Mouse (Mus musculus) spleen, adult 2 months (tissue): ENCODE measurements around the gene Btnl9. TPM values are rescaled to one million over a fixed set of nuclear protein-coding genes. Genes with fewer than 3 reads are reported as not detected.

Experiments
- DNase-seq, 2 experiments: peaks; one replicate each; pipeline versions ENCODE4 v3.0.0 to v3.0.0-alpha.2; 2012 to 2021; ENCODE audit warnings: low spot score in 2 of 2, low read depth in 1 of 2
- H3K27ac ChIP-seq: fragments of 200-500 bp; 2 replicates; pipeline ENCODE4 v1.5.1; 2012; ENCODE audit warnings: low read length, inconsistent platforms; ENCODE audit not compliant: insufficient read depth
- H3K27me3 ChIP-seq: fragments of 200-500 bp; 2 replicates; pipeline ENCODE4 v1.6.1; 2012; ENCODE audit warnings: mild to moderate bottlenecking, moderate library complexity, low read length, inconsistent platforms; ENCODE audit not compliant: control insufficient read depth, insufficient read depth
- H3K36me3 ChIP-seq: fragments of 200-500 bp; 2 replicates; pipeline ENCODE4 v1.6.1; 2012; ENCODE audit warnings: mild to moderate bottlenecking, low read length, inconsistent platforms; ENCODE audit not compliant: control insufficient read depth, insufficient read depth
- H3K4me1 ChIP-seq: fragments of 200-500 bp; 2 replicates; pipeline ENCODE4 v1.6.1; 2011; ENCODE audit warnings: inconsistent platforms; ENCODE audit not compliant: control insufficient read depth, insufficient read depth, insufficient read length
- H3K4me3 ChIP-seq: fragments of 200-500 bp; 2 replicates; pipeline ENCODE4 v1.5.1; 2011; ENCODE audit warnings: mild to moderate bottlenecking, inconsistent platforms; ENCODE audit not compliant: insufficient read depth, insufficient read length; ENCODE audit errors: extremely low read depth
- CTCF ChIP-seq: fragments of 200-500 bp; IDR thresholded peaks from 2 replicates; pipeline ENCODE4 v1.5.1; 2011; ENCODE audit warnings: mild to moderate bottlenecking, inconsistent platforms; ENCODE audit not compliant: insufficient read depth, insufficient read length, insufficient replicate concordance; ENCODE audit errors: extremely low read depth
- POLR2A ChIP-seq: fragments of 200-500 bp; IDR thresholded peaks from 2 replicates; pipeline ENCODE4 v1.6.1; 2011; ENCODE audit warnings: low read depth, low read length, inconsistent platforms
- WGBS: fragments of 180-500 bp; shearing (Covaris S2); methylation state at CpG from one replicate; pipeline ENCODE4 v1.1.7; 2018; 5-methylcytosine and 5-hydroxymethylcytosine counted together
- polyA plus RNA-seq: library from polyadenylated mRNA; depleted of rRNA; stranded (reverse); fragments of >200 nt; gene quantifications from 2 replicates; pipeline ENCODE4 v1.2.3, GENCODE M21; 2012

Gene Btnl9
- polyA plus RNA-seq, 1 experiment: 3.9 TPM

GRCm38 (mm10) chr11:49207495-49207894 lies 20.5 kb upstream of the Btnl9 start:
- no peak overlapping the region for H3K27ac ChIP-seq
- TF ChIP-seq POLR2A (no peak), CTCF (no peak)
- no peak for DNase-seq
- WGBS: 95% methylated on average over 1 of the region's 1 CpGs
- H3K36me3 ChIP-seq: peaks cover 6% of the 10 kb centered on the region; the same call in 1 of the 2 replicates
- H3K4me3 ChIP-seq: no peak overlapping the region
- peaks cover 4% of the 10 kb centered on the region for H3K4me1 ChIP-seq
- no peaks in the 10 kb centered on the region for H3K27me3 ChIP-seq

GRCm38 (mm10) chr11:49205080-49205590 lies 18.2 kb upstream of the Btnl9 start:
- DNase-seq: no peak
- Histone ChIP-seq H3K27ac (peak overlapping the region; percentile 9; the same call in 1 of the 2 replicates), H3K27me3 (no peaks in the 10 kb centered on the region), H3K4me1 (peaks cover 7% of the 10 kb centered on the region), H3K36me3 (peaks cover 6% of the 10 kb centered on the region; the same call in 1 of the 2 replicates), H3K4me3 (no peak overlapping the region)
- TF ChIP-seq POLR2A (no peak), CTCF (no peak)
- WGBS: 63% methylated on average over 6 of the region's 6 CpGs

GRCm38 (mm10) chr11:49203771-49204497 lies 17.0 kb upstream of the Btnl9 start:
- WGBS: 0% methylated on average over 24 of the region's 24 CpGs
- peaks cover 7% of the 10 kb centered on the region for H3K4me1 ChIP-seq
- peak overlapping the region; percentile 98 for H3K27ac ChIP-seq
- no peak for TF ChIP-seq CTCF
- no peak for TF ChIP-seq POLR2A
- H3K36me3 ChIP-seq: peaks cover 6% of the 10 kb centered on the region; the same call in 1 of the 2 replicates
- peak in 1 of 2 experiments; percentile 56 for DNase-seq
- H3K27me3 ChIP-seq: no peaks in the 10 kb centered on the region
- H3K4me3 ChIP-seq: peak overlapping the region; percentile 89

DNA sequence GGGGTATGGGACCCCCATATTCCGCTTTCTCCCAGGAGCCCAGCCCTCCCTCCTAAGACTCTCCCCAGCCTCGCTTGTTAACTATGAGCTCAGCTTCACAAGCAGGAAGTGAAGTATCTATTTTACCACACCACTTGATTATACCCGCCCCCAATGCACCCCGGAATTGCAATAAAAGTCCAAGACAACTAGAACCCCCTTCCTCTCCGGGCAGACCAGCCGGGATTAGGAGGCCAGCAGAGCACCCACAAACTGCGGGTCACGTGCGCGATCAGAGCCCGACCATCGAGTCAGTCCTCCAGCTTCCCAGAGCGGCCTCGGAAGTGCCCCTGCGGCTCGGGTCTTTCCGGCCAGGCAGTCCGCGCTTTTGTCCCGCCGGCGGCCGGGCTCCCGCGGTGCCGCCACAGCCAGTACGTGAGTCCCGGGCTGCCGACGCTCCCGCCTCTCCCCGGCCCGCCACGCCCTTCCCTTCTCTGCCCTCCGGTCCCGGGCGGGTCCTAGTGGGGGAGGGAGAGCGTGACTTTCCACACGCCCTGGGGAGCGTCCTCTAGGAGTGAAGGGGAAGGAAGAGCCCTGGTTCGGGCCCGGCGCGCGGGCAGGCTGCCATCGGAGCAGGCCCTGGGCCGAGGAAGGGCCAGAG lies 16.3 kb upstream of the Btnl9 start, which contains the start of gene Zfp62:
Gene Zfp62 (plus strand): TSS at position 164 of the 640 bp plus-strand sequence.
- peak; percentile 78 to 94 for DNase-seq
- H3K27me3 ChIP-seq: no peaks in the 10 kb centered on the region
- H3K4me3 ChIP-seq: peak within 1 kb of the TSS; percentile 89
- peak within 1 kb of the TSS; percentile 98 for H3K27ac ChIP-seq
- H3K36me3 ChIP-seq: peaks cover 6% of the 10 kb centered on the region; the same call in 1 of the 2 replicates
- H3K4me1 ChIP-seq: peaks cover 7% of the 10 kb centered on the region
- TF ChIP-seq POLR2A (peak; percentile 47; the same call in 1 of the 2 replicates), CTCF (no peak)
- WGBS: under 1% methylated on average over 42 of the region's 47 CpGs

DNA sequence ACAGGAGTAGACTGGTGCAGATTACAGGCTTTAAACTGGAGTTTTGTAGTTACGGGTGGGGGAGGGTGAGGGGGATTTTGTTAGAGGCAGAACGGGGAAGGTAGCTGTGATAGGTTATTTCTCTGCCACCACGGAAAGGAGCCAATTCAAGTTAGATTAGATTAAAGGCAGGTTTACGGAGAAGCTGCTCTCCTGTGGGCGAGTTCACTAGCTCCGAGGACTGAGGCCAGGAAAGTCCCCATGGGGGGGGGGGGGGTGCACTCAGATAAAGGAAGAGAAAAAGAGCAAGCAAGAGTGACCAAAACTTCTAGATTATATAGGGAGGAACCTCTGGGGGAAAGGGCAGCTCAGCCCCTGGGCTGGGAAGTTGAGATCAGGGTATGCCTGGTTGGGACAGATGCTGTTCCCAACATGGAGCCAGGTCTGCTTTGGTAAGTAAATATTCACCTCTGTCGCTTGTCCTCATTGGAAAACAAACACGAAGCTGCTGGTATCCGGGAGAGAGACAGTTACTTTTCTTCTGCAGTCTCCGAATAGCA lies 15.6 kb upstream of the Btnl9 start:
- Histone ChIP-seq H3K36me3 (peaks cover 6% of the 10 kb centered on the region; the same call in 1 of the 2 replicates), H3K4me1 (peaks cover 7% of the 10 kb centered on the region), H3K27ac (peak overlapping the region; percentile 98), H3K27me3 (no peaks in the 10 kb centered on the region), H3K4me3 (peak overlapping the region; percentile 89)
- peak; percentile 9 to 22 for DNase-seq
- TF ChIP-seq POLR2A (no peak), CTCF (no peak)
- WGBS: 1% methylated on average over 10 of the region's 10 CpGs

DNA sequence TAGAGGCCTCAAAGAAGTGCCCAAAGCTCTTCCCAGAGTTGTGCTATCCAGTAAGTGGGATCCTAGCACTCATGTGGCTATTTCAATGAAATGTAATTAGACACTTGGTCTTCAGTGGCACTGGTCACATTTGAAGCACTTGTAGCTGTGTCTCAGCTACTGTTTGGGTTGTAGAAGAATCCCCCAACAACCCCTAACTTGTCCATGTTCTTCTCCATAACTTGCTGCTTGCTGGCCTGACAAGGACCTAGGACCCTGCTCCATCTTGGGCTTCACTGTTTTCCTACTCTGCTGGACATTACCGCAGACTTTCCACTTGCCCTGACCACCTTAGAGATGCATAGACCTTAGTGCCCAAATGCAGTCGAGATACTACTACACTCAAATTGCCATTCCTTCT lies 15.1 kb upstream of the Btnl9 start:
- TF ChIP-seq CTCF (no peak), POLR2A (no peak)
- DNase-seq: no peak
- peaks cover 7% of the 10 kb centered on the region for H3K4me1 ChIP-seq
- WGBS: 39% methylated on average over 2 of the region's 2 CpGs
- no peak overlapping the region for H3K4me3 ChIP-seq
- no peaks in the 10 kb centered on the region for H3K27me3 ChIP-seq
- H3K27ac ChIP-seq: peak overlapping the region; percentile 98
- peaks cover 6% of the 10 kb centered on the region; the same call in 1 of the 2 replicates for H3K36me3 ChIP-seq
